Mouse (Mus musculus): ENCODE measurements around the gene Lpin1. TPM values are rescaled to one million over a fixed set of nuclear protein-coding genes. Genes with fewer than 3 reads are reported as not detected.

Gene Lpin1
- polyA plus RNA-seq, 1 experiment from 2014 or later = 9.6 TPM

- H3K36me3 ChIP-seq (ENCODE audit: control insufficient read depth, insufficient read depth, low read length) = no peaks in the 10 kb centered on the region; the same call in 1 of the 2 replicates
- H3K4me3 ChIP-seq (ENCODE audit: low read depth, low read length) = no peak overlapping the region
- DNase-seq (ENCODE audit: low spot score) (peak; percentile 63), ATAC-seq (replicated peaks; ENCODE audit: low FRiP score) (0 out of 2 replicates have a peak, but pooled peaks have one; percentile 20)
- no peak overlapping the region for H3K27ac ChIP-seq (ENCODE audit: low read depth, low read length)
- no peaks in the 10 kb centered on the region for H3K27me3 ChIP-seq (replicated peaks; ENCODE audit: control insufficient read depth, insufficient read depth, low read length)
- H3K4me2 ChIP-seq = no peak overlapping the region
- H3K9ac ChIP-seq (ENCODE audit: low read depth, low read length) = no peak overlapping the region
- whole genome bisulfite sequencing = 31% methylated on average over 4 of the region's 4 CpGs
- no peaks in the 10 kb centered on the region for H3K9me3 ChIP-seq (ENCODE audit: control insufficient read depth, low read length)
- no peaks in the 10 kb centered on the region for H3K4me1 ChIP-seq (replicated peaks; ENCODE audit: control insufficient read depth, insufficient read depth, low read length)
Observed at GRCm38 (mm10) chr12:16533331-16533828, 77.4 kb downstream of the Lpin1 start.

DNA sequence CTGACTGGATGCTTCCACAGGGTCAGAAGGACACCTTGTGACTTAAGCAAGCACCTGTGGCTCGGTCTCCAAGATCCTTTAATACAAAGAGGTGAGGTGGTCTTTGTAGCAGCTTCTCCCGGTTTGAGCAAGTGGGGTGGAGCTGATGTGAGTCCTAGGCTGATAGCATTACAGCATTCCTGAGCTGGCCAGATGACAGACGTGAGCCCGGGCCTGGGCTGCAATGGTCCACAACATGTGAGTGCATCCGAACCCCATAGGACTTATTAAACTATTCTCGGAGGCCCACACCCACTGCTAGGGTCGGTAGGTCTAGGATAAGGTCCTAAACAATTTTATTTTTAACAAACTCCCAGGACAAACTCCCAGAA lies 77.9 kb downstream of the Lpin1 start:
- H3K27ac ChIP-seq (ENCODE audit: low read depth, low read length) = no peak overlapping the region
- H3K4me1 ChIP-seq (replicated peaks; ENCODE audit: control insufficient read depth, insufficient read depth, low read length) = no peaks in the 10 kb centered on the region
- no peaks in the 10 kb centered on the region for H3K36me3 ChIP-seq (ENCODE audit: control insufficient read depth, insufficient read depth, low read length)
- H3K9ac ChIP-seq (ENCODE audit: low read depth, low read length) = no peak overlapping the region
- no peak overlapping the region for H3K4me3 ChIP-seq (ENCODE audit: low read depth, low read length)
- no peak for DNase-seq (ENCODE audit: low spot score)
- ATAC-seq (replicated peaks; ENCODE audit: low FRiP score) = no peak
- WGBS = 50% methylated on average over 7 of the region's 7 CpGs
- no peak overlapping the region for H3K4me2 ChIP-seq
- H3K9me3 ChIP-seq (ENCODE audit: control insufficient read depth, low read length) = no peaks in the 10 kb centered on the region
- H3K27me3 ChIP-seq (replicated peaks; ENCODE audit: control insufficient read depth, insufficient read depth, low read length) = no peaks in the 10 kb centered on the region

GRCm38 (mm10) chr12:16531956-16532859 lies 78.6 kb downstream of the Lpin1 start:
- WGBS = 46% methylated on average over 15 of the region's 15 CpGs
- Histone ChIP-seq H3K27me3 (replicated peaks; ENCODE audit: control insufficient read depth, insufficient read depth, low read length) (no peaks in the 10 kb centered on the region), H3K4me2 (no peak overlapping the region), H3K27ac (ENCODE audit: low read depth, low read length) (no peak overlapping the region), H3K9ac (ENCODE audit: low read depth, low read length) (no peak overlapping the region), H3K4me3 (ENCODE audit: low read depth, low read length) (no peak overlapping the region), H3K4me1 (replicated peaks; ENCODE audit: control insufficient read depth, insufficient read depth, low read length) (no peaks in the 10 kb centered on the region), H3K9me3 (ENCODE audit: control insufficient read depth, low read length) (no peaks in the 10 kb centered on the region), H3K36me3 (ENCODE audit: control insufficient read depth, insufficient read depth, low read length) (no peaks in the 10 kb centered on the region)
- no peak for ATAC-seq (replicated peaks; ENCODE audit: low FRiP score)
- no peak for DNase-seq (ENCODE audit: low spot score)

DNA sequence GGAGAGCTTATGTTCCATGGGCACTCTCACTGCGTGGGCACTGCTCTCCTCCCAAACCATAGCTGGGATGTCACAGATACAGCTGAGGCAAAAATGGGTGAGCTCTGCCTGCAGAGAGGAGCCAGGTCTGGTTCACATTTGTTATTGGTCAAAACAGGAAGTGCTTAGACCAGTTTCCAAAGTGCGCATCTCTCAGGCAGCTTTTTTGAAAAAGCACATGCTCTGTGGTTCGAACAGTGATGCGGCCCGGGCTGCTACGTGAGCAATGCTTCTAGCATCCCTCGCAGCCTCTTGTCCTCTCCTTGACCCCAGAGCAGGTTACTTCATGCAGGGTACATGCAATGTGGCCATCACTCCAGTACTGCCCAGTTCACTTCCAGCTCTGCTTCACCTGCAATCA lies 82.1 kb downstream of the Lpin1 start:
- no peak overlapping the region for H3K4me3 ChIP-seq (ENCODE audit: low read depth, low read length)
- ATAC-seq (replicated peaks; ENCODE audit: low FRiP score) = no peak

GRCm38 (mm10) chr12:16527941-16528340 lies 82.8 kb downstream of the Lpin1 start:
- Histone ChIP-seq H3K4me2 (no peak overlapping the region), H3K4me1 (replicated peaks; ENCODE audit: control insufficient read depth, insufficient read depth, low read length) (no peaks in the 10 kb centered on the region), H3K36me3 (ENCODE audit: control insufficient read depth, insufficient read depth, low read length) (no peaks in the 10 kb centered on the region), H3K27ac (ENCODE audit: low read depth, low read length) (no peak overlapping the region), H3K9ac (ENCODE audit: low read depth, low read length) (no peak overlapping the region), H3K4me3 (ENCODE audit: low read depth, low read length) (no peak overlapping the region), H3K9me3 (ENCODE audit: control insufficient read depth, low read length) (no peaks in the 10 kb centered on the region), H3K27me3 (replicated peaks; ENCODE audit: control insufficient read depth, insufficient read depth, low read length) (no peaks in the 10 kb centered on the region)
- WGBS = 56% methylated on average over 3 of the region's 3 CpGs
- DNase-seq (ENCODE audit: low spot score) (no peak), ATAC-seq (replicated peaks; ENCODE audit: low FRiP score) (no peak)

More for the DNA sequence above, 82.1 kb downstream of the Lpin1 start:
- Histone ChIP-seq H3K4me1 (replicated peaks; ENCODE audit: control insufficient read depth, insufficient read depth, low read length) (no peaks in the 10 kb centered on the region), H3K36me3 (ENCODE audit: control insufficient read depth, insufficient read depth, low read length) (no peaks in the 10 kb centered on the region), H3K27me3 (replicated peaks; ENCODE audit: control insufficient read depth, insufficient read depth, low read length) (no peaks in the 10 kb centered on the region), H3K4me2 (no peak overlapping the region), H3K9me3 (ENCODE audit: control insufficient read depth, low read length) (no peaks in the 10 kb centered on the region), H3K27ac (ENCODE audit: low read depth, low read length) (no peak overlapping the region), H3K9ac (ENCODE audit: low read depth, low read length) (no peak overlapping the region)
- DNase-seq (ENCODE audit: low spot score) = no peak
- WGBS = 88% methylated on average over 7 of the region's 7 CpGs

DNA sequence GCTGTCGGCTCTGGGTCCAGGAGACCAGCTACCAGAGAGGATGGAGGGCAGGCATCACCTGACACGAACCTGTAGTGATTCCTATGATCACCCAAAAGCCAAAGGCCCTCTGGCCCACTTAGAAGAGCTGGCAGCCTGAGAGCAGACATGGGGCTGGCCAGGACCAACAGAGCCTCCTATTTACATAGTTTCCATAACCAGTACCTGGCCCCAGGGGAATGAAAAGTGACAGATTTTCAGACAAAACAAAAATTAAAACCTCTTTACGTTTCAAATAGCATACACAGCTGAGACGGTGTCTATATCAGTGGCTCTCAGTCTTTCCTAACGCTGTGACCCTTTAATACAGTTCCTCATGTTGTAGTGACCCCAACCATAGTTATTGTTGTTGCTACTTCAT lies 83.9 kb downstream of the Lpin1 start:
- no peak overlapping the region for H3K4me2 ChIP-seq
- no peak overlapping the region for H3K4me3 ChIP-seq (ENCODE audit: low read depth, low read length)
- DNase-seq (ENCODE audit: low spot score) = no peak
- H3K9me3 ChIP-seq (ENCODE audit: control insufficient read depth, low read length) = no peaks in the 10 kb centered on the region
- 80% methylated on average over 5 of the region's 5 CpGs for WGBS
- no peaks in the 10 kb centered on the region for H3K27me3 ChIP-seq (replicated peaks; ENCODE audit: control insufficient read depth, insufficient read depth, low read length)
- H3K9ac ChIP-seq (ENCODE audit: low read depth, low read length) = no peak overlapping the region
- H3K4me1 ChIP-seq (replicated peaks; ENCODE audit: control insufficient read depth, insufficient read depth, low read length) = no peaks in the 10 kb centered on the region
- no peak for ATAC-seq (replicated peaks; ENCODE audit: low FRiP score)
- no peaks in the 10 kb centered on the region for H3K36me3 ChIP-seq (ENCODE audit: control insufficient read depth, insufficient read depth, low read length)
- no peak overlapping the region for H3K27ac ChIP-seq (ENCODE audit: low read depth, low read length)

DNA sequence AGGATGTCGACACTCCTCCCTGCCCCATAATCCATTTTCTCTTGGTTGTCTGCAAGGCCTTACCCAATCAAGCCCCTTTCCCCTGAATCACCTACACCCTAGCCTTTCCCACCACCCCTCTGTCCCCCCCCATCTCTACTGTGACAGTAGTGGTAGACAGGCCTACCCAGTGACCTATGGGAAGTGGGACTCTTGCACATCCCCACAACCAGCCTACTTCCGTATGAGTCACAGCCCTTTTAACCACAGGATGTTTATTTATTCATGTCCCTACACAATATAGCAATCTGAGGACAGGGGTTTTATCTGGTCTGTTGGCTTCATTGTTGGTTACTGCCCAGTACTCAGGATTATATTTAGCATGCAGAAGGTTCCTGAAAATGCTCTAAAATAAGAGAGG lies 84.6 kb downstream of the Lpin1 start:
- no peaks in the 10 kb centered on the region for H3K9me3 ChIP-seq (ENCODE audit: control insufficient read depth, low read length)
- no peak overlapping the region for H3K4me3 ChIP-seq (ENCODE audit: low read depth, low read length)
- no peak for DNase-seq (ENCODE audit: low spot score)
- H3K36me3 ChIP-seq (ENCODE audit: control insufficient read depth, insufficient read depth, low read length) = no peaks in the 10 kb centered on the region
- H3K4me1 ChIP-seq (replicated peaks; ENCODE audit: control insufficient read depth, insufficient read depth, low read length) = no peaks in the 10 kb centered on the region
- no peaks in the 10 kb centered on the region for H3K27me3 ChIP-seq (replicated peaks; ENCODE audit: control insufficient read depth, insufficient read depth, low read length)
- ATAC-seq (replicated peaks; ENCODE audit: low FRiP score) = no peak
- H3K27ac ChIP-seq (ENCODE audit: low read depth, low read length) = no peak overlapping the region
- H3K4me2 ChIP-seq = no peak overlapping the region
- 82% methylated on average over 2 of the region's 2 CpGs for WGBS
- H3K9ac ChIP-seq (ENCODE audit: low read depth, low read length) = no peak overlapping the region

DNA sequence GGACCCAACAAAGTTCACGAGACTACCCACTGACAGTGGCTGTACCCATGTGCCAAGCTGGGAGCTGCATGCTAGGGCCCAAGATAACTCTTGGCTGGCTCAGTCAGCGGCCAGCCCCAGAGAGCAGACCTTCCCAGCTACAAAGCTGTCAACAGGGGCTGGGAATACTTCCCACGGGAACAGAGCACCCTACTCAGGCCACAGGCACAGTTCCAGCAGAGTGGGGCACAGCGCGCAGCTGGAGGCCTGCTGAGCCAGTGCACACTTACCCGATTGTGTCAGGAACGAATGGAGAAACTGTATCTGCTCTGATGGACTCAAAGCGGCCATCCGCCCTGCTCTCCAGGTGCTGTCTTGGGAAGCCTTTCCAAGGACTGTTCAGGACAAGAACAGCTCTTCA lies 95.6 kb downstream of the Lpin1 start:
- no peak overlapping the region for H3K27ac ChIP-seq (ENCODE audit: low read depth, low read length)
- ATAC-seq (replicated peaks; ENCODE audit: low FRiP score) = no peak

GRCm38 (mm10) chr12:16512991-16513390 lies 97.8 kb downstream of the Lpin1 start:
- no peaks in the 10 kb centered on the region for H3K9me3 ChIP-seq (ENCODE audit: control insufficient read depth, low read length)
- H3K36me3 ChIP-seq (ENCODE audit: control insufficient read depth, insufficient read depth, low read length) = no peaks in the 10 kb centered on the region
- no peak overlapping the region for H3K4me2 ChIP-seq
- no peak overlapping the region for H3K27ac ChIP-seq (ENCODE audit: low read depth, low read length)
- no peaks in the 10 kb centered on the region for H3K4me1 ChIP-seq (replicated peaks; ENCODE audit: control insufficient read depth, insufficient read depth, low read length)
- no peak overlapping the region for H3K9ac ChIP-seq (ENCODE audit: low read depth, low read length)
- no peak overlapping the region for H3K4me3 ChIP-seq (ENCODE audit: low read depth, low read length)
- H3K27me3 ChIP-seq (replicated peaks; ENCODE audit: control insufficient read depth, insufficient read depth, low read length) = no peaks in the 10 kb centered on the region
- ATAC-seq (replicated peaks; ENCODE audit: low FRiP score) (no peak), DNase-seq (ENCODE audit: low spot score) (no peak)
- 90% methylated on average over 1 of the region's 1 CpGs for WGBS

More for the DNA sequence above, 95.6 kb downstream of the Lpin1 start:
- no peaks in the 10 kb centered on the region for H3K4me1 ChIP-seq (replicated peaks; ENCODE audit: control insufficient read depth, insufficient read depth, low read length)
- 85% methylated on average over 9 of the region's 9 CpGs for WGBS
- no peak overlapping the region for H3K4me3 ChIP-seq (ENCODE audit: low read depth, low read length)
- H3K9me3 ChIP-seq (ENCODE audit: control insufficient read depth, low read length) = no peaks in the 10 kb centered on the region
- H3K4me2 ChIP-seq = no peak overlapping the region
- DNase-seq (ENCODE audit: low spot score) = no peak
- H3K27me3 ChIP-seq (replicated peaks; ENCODE audit: control insufficient read depth, insufficient read depth, low read length) = no peaks in the 10 kb centered on the region
- no peak overlapping the region for H3K9ac ChIP-seq (ENCODE audit: low read depth, low read length)
- H3K36me3 ChIP-seq (ENCODE audit: control insufficient read depth, insufficient read depth, low read length) = no peaks in the 10 kb centered on the region

Data from liver, embryonic 11.5 days (tissue).